Mouse (Mus musculus): Measurements from ENCODE around the gene Tmem252.

Tmem252 gene

GRCm38 (mm10) chr19:24673762-24674161, at the start of gene Tmem252:
Gene Tmem252 (plus strand): TSS chr19:24674008.
- DNase-seq (ENCODE audit: low read depth, low spot score) = no peak

GRCm38 (mm10) chr19:24628049-24628448, 45.8 kb upstream of the Tmem252 start:
- DNase-seq (ENCODE audit: low read depth, low spot score) = no peak

GRCm38 (mm10) chr19:24633008-24633407, 40.8 kb upstream of the Tmem252 start:
- no peak for DNase-seq (ENCODE audit: low read depth, low spot score)

- peak; percentile 76 for DNase-seq (ENCODE audit: low read depth, low spot score)
Observed at GRCm38 (mm10) chr19:24634602-24635001, 39.2 kb upstream of the Tmem252 start.

- DNase-seq (ENCODE audit: low read depth, low spot score) = peak; percentile 41
Observed at GRCm38 (mm10) chr19:24636616-24637015, 37.2 kb upstream of the Tmem252 start.

GRCm38 (mm10) chr19:24637988-24638387, 35.8 kb upstream of the Tmem252 start:
- no peak for DNase-seq (ENCODE audit: low read depth, low spot score)

- DNase-seq (ENCODE audit: low read depth, low spot score) = no peak
Observed at GRCm38 (mm10) chr19:24640982-24641381, 32.8 kb upstream of the Tmem252 start.

- no peak for DNase-seq (ENCODE audit: low read depth, low spot score)
Observed at GRCm38 (mm10) chr19:24644971-24645370, 28.8 kb upstream of the Tmem252 start.

- DNase-seq (ENCODE audit: low read depth, low spot score) = no peak
Observed at GRCm38 (mm10) chr19:24646162-24646829, 27.5 kb upstream of the Tmem252 start.

GRCm38 (mm10) chr19:24648016-24648415, 25.8 kb upstream of the Tmem252 start:
- DNase-seq (ENCODE audit: low read depth, low spot score) = no peak

GRCm38 (mm10) chr19:24650428-24650827, 23.4 kb upstream of the Tmem252 start:
- no peak for DNase-seq (ENCODE audit: low read depth, low spot score)

- no peak for DNase-seq (ENCODE audit: low read depth, low spot score)
Observed at GRCm38 (mm10) chr19:24651595-24651994, 22.2 kb upstream of the Tmem252 start.

GRCm38 (mm10) chr19:24652342-24653019, 21.3 kb upstream of the Tmem252 start:
- no peak for DNase-seq (ENCODE audit: low read depth, low spot score)

- no peak for DNase-seq (ENCODE audit: low read depth, low spot score)
Observed at GRCm38 (mm10) chr19:24653230-24653799, 20.5 kb upstream of the Tmem252 start.

- no peak for DNase-seq (ENCODE audit: low read depth, low spot score)
Observed at GRCm38 (mm10) chr19:24656981-24657380, 16.8 kb upstream of the Tmem252 start.

- DNase-seq (ENCODE audit: low read depth, low spot score) = no peak
Observed at GRCm38 (mm10) chr19:24662346-24662745, 11.5 kb upstream of the Tmem252 start.

- DNase-seq (ENCODE audit: low read depth, low spot score) = peak; percentile 36
Observed at GRCm38 (mm10) chr19:24665771-24666170, 8.0 kb upstream of the Tmem252 start.

GRCm38 (mm10) chr19:24667527-24667926, 6.3 kb upstream of the Tmem252 start:
- no peak for DNase-seq (ENCODE audit: low read depth, low spot score)

- DNase-seq (ENCODE audit: low read depth, low spot score) = no peak
Observed at GRCm38 (mm10) chr19:24671571-24671970, 2.2 kb upstream of the Tmem252 start.

- no peak for DNase-seq (ENCODE audit: low read depth, low spot score)
Observed at GRCm38 (mm10) chr19:24672366-24672960, 1.3 kb upstream of the Tmem252 start.

- no peak for DNase-seq (ENCODE audit: low read depth, low spot score)
Observed at GRCm38 (mm10) chr19:24673331-24673730, 477 bp upstream of the Tmem252 start.

- no peak for DNase-seq (ENCODE audit: low read depth, low spot score)
Observed at GRCm38 (mm10) chr19:24676429-24676828, 2.6 kb downstream of the Tmem252 start.

Data from telencephalon, adult 2 months (tissue).